Mouse (Mus musculus) small intestine, adult 2 months (tissue): ENCODE measurements around the gene D230025D16Rik.

ENCODE experiments used
- CTCF ChIP-seq: fragments of 200-500 bp; IDR thresholded peaks from 2 replicates; pipeline ENCODE4 v1.5.1; 2012; ENCODE audit warnings: low read depth, mild to moderate bottlenecking, control low read depth, inconsistent platforms, low read length, moderate library complexity, mixed read lengths; ENCODE audit not compliant: insufficient replicate concordance, insufficient read length; ENCODE audit errors: extremely low read depth
- POLR2A ChIP-seq: fragments of 200-500 bp; IDR thresholded peaks from 2 replicates; pipeline ENCODE4 v1.6.1; 2012; ENCODE audit warnings: low read depth, mild to moderate bottlenecking, control low read depth, inconsistent platforms, low read length, moderate library complexity

DNA sequence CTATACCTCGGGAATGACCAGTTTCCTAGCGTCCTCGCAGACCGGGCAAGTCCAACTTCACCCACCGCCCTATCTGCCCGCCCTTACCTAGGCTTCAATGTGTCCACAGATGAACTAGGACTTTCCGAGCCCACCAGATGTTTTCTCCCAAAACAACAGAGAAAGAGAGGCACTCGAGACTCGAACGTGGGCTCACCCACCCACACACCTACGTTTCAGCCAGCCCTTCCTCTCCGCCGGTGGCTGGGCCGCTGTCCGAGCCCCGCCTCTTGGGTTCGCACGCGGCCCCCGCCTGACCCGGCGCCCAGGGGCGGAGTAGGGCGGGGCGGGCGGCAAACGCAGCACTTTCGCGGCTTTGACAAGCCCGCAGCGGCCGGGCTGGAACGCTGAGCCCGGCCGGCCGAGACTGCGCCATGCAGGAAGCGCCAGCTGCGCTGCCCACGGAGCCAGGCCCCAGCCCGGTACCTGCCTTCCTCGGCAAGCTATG, 44.6 kb downstream of the D230025D16Rik start, which contains the start of gene Hsf4:
- TF ChIP-seq CTCF, result no peak
- TF ChIP-seq POLR2A, result peak; percentile 27
